Mouse (Mus musculus) limb, embryonic 11.5 days (tissue): ENCODE measurements around the gene Afm. TPM values are rescaled to one million over a fixed set of nuclear protein-coding genes. Genes with fewer than 3 reads are reported as not detected.
A peak's percentile ranks its signal among the peaks of the same experiment; 100 is the strongest.

ENCODE experiments used
- ATAC-seq: fragments of 200-750 bp; cut with Nextera tagmentation; 2 replicates; pipeline ENCODE4 v1.8.0; 2017; ENCODE audit warnings: low read depth; ENCODE audit not compliant: insufficient number of reproducible peaks, low FRiP score, low TSS enrichment
- DNase-seq: peaks from one replicate; pipeline ENCODE4 v3.0.0-alpha.2; 2015; ENCODE audit warnings: low spot score
- H3K27ac ChIP-seq: fragments of 300-500 bp; sonication (generic); replicated peaks from 2 replicates; pipeline ENCODE4 v1.5.1; 2014; ENCODE audit warnings: low read depth, mild to moderate bottlenecking, low read length
- H3K27me3 ChIP-seq: fragments of 300-500 bp; sonication (generic); 2 replicates; pipeline ENCODE4 v1.6.1; 2014; ENCODE audit warnings: mild to moderate bottlenecking, low read length, mixed read lengths; ENCODE audit not compliant: control insufficient read depth, insufficient read depth
- H3K36me3 ChIP-seq: fragments of 300-500 bp; sonication (generic); 2 replicates; pipeline ENCODE4 v1.6.1; 2014; ENCODE audit warnings: mild to moderate bottlenecking, low read length, moderate library complexity, mixed read lengths; ENCODE audit not compliant: control insufficient read depth, insufficient read depth
- H3K4me1 ChIP-seq: fragments of 300-500 bp; sonication (generic); 2 replicates; pipeline ENCODE4 v1.6.1; 2014; ENCODE audit warnings: low read length, mixed read lengths; ENCODE audit not compliant: control insufficient read depth, insufficient read depth
- H3K4me2 ChIP-seq: fragments of 300-500 bp; sonication (generic); 2 replicates; pipeline ENCODE4 v1.6.1; 2014; ENCODE audit warnings: low read depth, mild to moderate bottlenecking, moderate library complexity; ENCODE audit not compliant: severe bottlenecking
- H3K4me3 ChIP-seq: fragments of 300-500 bp; sonication (generic); 2 replicates; pipeline ENCODE4 v1.5.1; 2014; ENCODE audit warnings: low read depth, low read length
- H3K9ac ChIP-seq: fragments of 300-500 bp; sonication (generic); 2 replicates; pipeline ENCODE4 v1.6.1; 2014; ENCODE audit warnings: mild to moderate bottlenecking, low read length
- H3K9me3 ChIP-seq: fragments of 300-500 bp; sonication (generic); 2 replicates; pipeline ENCODE4 v1.6.1; 2016; ENCODE audit warnings: low read length; ENCODE audit not compliant: control insufficient read depth
- WGBS: fragments of 180-500 bp; shearing (Covaris S2); extraction: QIAGEN DNeasy Blood & Tissue Kit; methylation state at CpG from one replicate; pipeline ENCODE4 v1.1.7; 2014; 5-methylcytosine and 5-hydroxymethylcytosine counted together
- polyA plus RNA-seq: library from polyadenylated mRNA; unstranded; fragments of >200 nt; fragmentation: Nextera tagmentation; extraction: Ambion mirVana; gene quantifications from 2 replicates; pipeline ENCODE4 v1.2.1, GENCODE M21; 2014

The Afm gene
- polyA plus RNA-seq, 1 experiment from 2014 or later, result not detected

GRCm38 (mm10) chr5:90488323-90488722 lies 30.4 kb upstream of the Afm start:
- DNase-seq (no peak), ATAC-seq (no peak)
- no peaks in the 10 kb centered on the region for H3K4me1 ChIP-seq
- H3K9me3 ChIP-seq, result no peaks in the 10 kb centered on the region
- H3K4me3 ChIP-seq, result no peak overlapping the region
- no peak overlapping the region for H3K9ac ChIP-seq
- no peaks in the 10 kb centered on the region for H3K27me3 ChIP-seq
- H3K36me3 ChIP-seq, result no peaks in the 10 kb centered on the region
- no peak overlapping the region for H3K27ac ChIP-seq
- 85% methylated on average over 7 of the region's 7 CpGs for WGBS
- H3K4me2 ChIP-seq, result no peak overlapping the region

- H3K27me3 ChIP-seq, result no peaks in the 10 kb centered on the region
- WGBS, result 90% methylated on average over 7 of the region's 7 CpGs
- H3K4me3 ChIP-seq, result no peak within 1 kb of the TSS
- H3K27ac ChIP-seq, result no peak within 1 kb of the TSS
- no peak within 1 kb of the TSS for H3K9ac ChIP-seq
- ATAC-seq (no peak), DNase-seq (no peak)
- no peak within 1 kb of the TSS for H3K4me2 ChIP-seq
- H3K9me3 ChIP-seq, result no peaks in the 10 kb centered on the region
- H3K36me3 ChIP-seq, result no peaks in the 10 kb centered on the region
- no peaks in the 10 kb centered on the region for H3K4me1 ChIP-seq
Measured at GRCm38 (mm10) chr5:90490518-90490917, 28.2 kb upstream of the Afm start, which contains the start of gene Afp. Gene Afp, plus strand, starts transcription at chr5:90490737.

GRCm38 (mm10) chr5:90492440-90492839 lies 26.3 kb upstream of the Afm start:
- no peaks in the 10 kb centered on the region for H3K36me3 ChIP-seq
- DNase-seq, result no peak

GRCm38 (mm10) chr5:90494308-90494707 lies 24.4 kb upstream of the Afm start:
- DNase-seq (no peak), ATAC-seq (no peak)
- Histone ChIP-seq H3K4me3 (no peak overlapping the region), H3K4me2 (no peak overlapping the region), H3K36me3 (no peaks in the 10 kb centered on the region), H3K27ac (no peak overlapping the region), H3K4me1 (no peaks in the 10 kb centered on the region), H3K9ac (no peak overlapping the region), H3K27me3 (no peaks in the 10 kb centered on the region), H3K9me3 (no peaks in the 10 kb centered on the region)
- 92% methylated on average over 4 of the region's 4 CpGs for WGBS

More at GRCm38 (mm10) chr5:90492440-90492839, 26.3 kb upstream of the Afm start:
- H3K4me2 ChIP-seq, result no peak overlapping the region
- no peak overlapping the region for H3K4me3 ChIP-seq
- H3K9me3 ChIP-seq, result no peaks in the 10 kb centered on the region
- WGBS, result 83% methylated on average over 9 of the region's 9 CpGs
- H3K9ac ChIP-seq, result no peak overlapping the region
- no peak for ATAC-seq
- no peak overlapping the region for H3K27ac ChIP-seq
- no peaks in the 10 kb centered on the region for H3K4me1 ChIP-seq
- no peaks in the 10 kb centered on the region for H3K27me3 ChIP-seq

- Histone ChIP-seq H3K9me3 (no peaks in the 10 kb centered on the region), H3K4me1 (no peaks in the 10 kb centered on the region), H3K4me3 (no peak overlapping the region), H3K4me2 (no peak overlapping the region), H3K36me3 (no peaks in the 10 kb centered on the region), H3K27ac (no peak overlapping the region), H3K9ac (no peak overlapping the region), H3K27me3 (no peaks in the 10 kb centered on the region)
- ATAC-seq (no peak), DNase-seq (no peak)
- 85% methylated on average over 7 of the region's 7 CpGs for WGBS
Measured at GRCm38 (mm10) chr5:90499509-90499908, 19.2 kb upstream of the Afm start.

GRCm38 (mm10) chr5:90500714-90501113 lies 18.0 kb upstream of the Afm start:
- Histone ChIP-seq H3K9ac (no peak overlapping the region), H3K4me1 (no peaks in the 10 kb centered on the region), H3K27ac (no peak overlapping the region), H3K9me3 (no peaks in the 10 kb centered on the region), H3K27me3 (no peaks in the 10 kb centered on the region), H3K4me2 (no peak overlapping the region), H3K4me3 (no peak overlapping the region), H3K36me3 (no peaks in the 10 kb centered on the region)
- WGBS, result 7% methylated on average over 6 of the region's 6 CpGs
- no peak for ATAC-seq
- peak; percentile 84 for DNase-seq

GRCm38 (mm10) chr5:90501752-90502151 lies 17.0 kb upstream of the Afm start:
- H3K4me3 ChIP-seq, result no peak overlapping the region
- H3K27me3 ChIP-seq, result no peaks in the 10 kb centered on the region
- no peak for DNase-seq
- H3K27ac ChIP-seq, result no peak overlapping the region
- H3K9me3 ChIP-seq, result no peaks in the 10 kb centered on the region
- H3K36me3 ChIP-seq, result no peaks in the 10 kb centered on the region
- no peak for ATAC-seq
- H3K4me1 ChIP-seq, result no peaks in the 10 kb centered on the region
- no peak overlapping the region for H3K4me2 ChIP-seq
- H3K9ac ChIP-seq, result no peak overlapping the region
- 87% methylated on average over 5 of the region's 5 CpGs for WGBS

GRCm38 (mm10) chr5:90504742-90505141 lies 14.0 kb upstream of the Afm start:
- no peaks in the 10 kb centered on the region for H3K36me3 ChIP-seq
- WGBS, result 85% methylated on average over 11 of the region's 11 CpGs
- no peaks in the 10 kb centered on the region for H3K27me3 ChIP-seq
- no peak overlapping the region for H3K4me3 ChIP-seq
- no peak for DNase-seq
- no peaks in the 10 kb centered on the region for H3K4me1 ChIP-seq
- no peaks in the 10 kb centered on the region for H3K9me3 ChIP-seq
- H3K4me2 ChIP-seq, result no peak overlapping the region
- no peak overlapping the region for H3K9ac ChIP-seq
- H3K27ac ChIP-seq, result no peak overlapping the region
- ATAC-seq, result no peak

GRCm38 (mm10) chr5:90506507-90506906 lies 12.2 kb upstream of the Afm start:
- WGBS, result 84% methylated on average over 2 of the region's 2 CpGs
- Histone ChIP-seq H3K4me2 (no peak overlapping the region), H3K4me3 (no peak overlapping the region), H3K36me3 (no peaks in the 10 kb centered on the region), H3K9ac (no peak overlapping the region), H3K9me3 (no peaks in the 10 kb centered on the region), H3K4me1 (no peaks in the 10 kb centered on the region), H3K27ac (no peak overlapping the region), H3K27me3 (no peaks in the 10 kb centered on the region)
- ATAC-seq (no peak), DNase-seq (no peak)
